Mouse (Mus musculus) heart, postnatal 36 days (tissue): ENCODE data around the gene Arl5c. TPM values are rescaled to one million over a fixed set of nuclear protein-coding genes. Genes with fewer than 3 reads are reported as not detected.
A peak's percentile ranks its signal among the peaks of the same experiment; 100 is the strongest.

Experiments used
- DNase-seq, 2 experiments: peaks; one replicate each; pipeline ENCODE4 v3.0.0; 2021 to 2022
- intact Hi-C: fragments of 180-260 bp; cut with DNase I; formaldehyde crosslinking; loops from one replicate; pipeline ENCODE4 v1.15.1; 2025
- total RNA-seq, 2 experiments: library from RNA; stranded (reverse); gene quantifications; 2 replicates each; pipeline ENCODE4 v1.2.3; 2021

The Arl5c gene
- under 1 TPM; 0.65 to 0.80 TPM for total RNA-seq

DNA sequence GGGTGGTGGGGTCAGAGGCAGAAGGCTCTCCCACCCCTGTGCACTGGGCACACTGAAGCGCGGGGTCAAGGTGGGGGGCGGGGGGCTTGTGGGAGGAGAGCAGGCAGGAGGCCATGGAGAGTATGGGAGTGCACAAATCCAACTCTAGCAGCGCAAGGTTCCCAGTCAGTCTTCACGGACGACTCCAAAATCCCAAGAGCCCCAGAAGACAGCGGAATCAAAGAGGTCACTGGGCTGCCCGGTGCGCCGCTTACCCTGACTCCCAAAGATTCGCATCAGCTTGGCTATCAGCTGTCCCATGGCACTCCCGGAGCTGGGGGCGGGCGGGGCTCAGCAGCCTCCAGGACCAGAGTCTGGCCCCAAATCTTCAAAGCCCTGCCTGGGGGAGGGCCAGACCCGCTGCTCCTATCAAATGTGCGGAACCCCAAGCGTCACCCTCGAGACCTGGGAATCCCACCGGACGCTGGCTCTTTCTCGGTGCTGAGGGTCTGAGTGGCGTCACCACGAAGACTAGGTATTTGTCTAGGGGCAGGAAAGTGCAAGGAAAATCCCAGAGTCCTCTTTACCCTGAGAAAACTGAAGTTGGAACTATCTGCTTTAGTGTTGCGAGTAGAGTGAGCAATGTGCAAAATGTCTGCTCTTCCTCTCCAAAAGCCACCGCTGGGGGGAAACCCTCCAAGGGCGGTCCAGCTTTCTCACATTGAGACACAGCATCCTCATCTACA lies at the start of gene Arl5c:
Gene Arl5c, minus strand, starts transcription at position 618 of the 725 bp plus-strand sequence.
- DNase-seq = peak; percentile 50 to 65
- intact Hi-C loops = no loop called here

DNA sequence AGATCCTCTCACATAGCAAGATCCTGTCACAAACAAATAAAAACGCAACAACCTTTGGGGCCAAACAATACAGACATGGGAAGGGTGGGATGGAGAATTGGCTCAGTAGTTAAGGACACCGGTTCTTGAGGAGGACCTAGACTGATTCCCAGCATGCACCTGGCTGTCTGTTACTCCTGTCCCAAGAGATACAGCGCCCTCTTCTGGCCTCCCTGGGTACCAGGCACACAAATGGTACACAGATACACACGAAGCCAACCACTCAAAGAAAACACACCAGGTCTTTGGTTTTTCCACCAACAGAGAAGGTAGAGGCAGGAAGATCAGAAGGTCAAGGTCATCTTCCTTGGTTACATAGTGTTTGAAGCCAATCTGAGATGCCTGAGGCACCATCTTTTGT lies 49.6 kb upstream of the Arl5c start:
- intact Hi-C loops = no loop called here
- DNase-seq = no peak

DNA sequence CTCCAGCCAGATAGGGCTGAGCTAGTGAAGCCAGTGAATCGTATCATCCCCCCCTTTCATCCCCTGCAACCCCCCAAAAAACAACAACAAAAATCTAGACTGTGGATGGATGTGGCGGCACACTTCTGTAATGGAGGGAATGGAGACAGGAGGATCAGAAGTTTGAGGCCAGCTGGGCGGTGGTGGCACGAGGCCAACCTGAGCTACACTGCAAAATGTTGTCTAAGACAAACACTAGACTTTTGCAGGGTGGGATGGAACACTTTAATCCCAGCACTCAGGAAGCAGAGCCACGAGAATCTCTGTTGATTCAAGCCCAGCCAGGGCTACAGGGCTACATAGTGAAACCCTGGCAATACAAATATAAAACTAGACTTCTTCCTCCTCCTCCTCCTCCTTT lies 48.1 kb upstream of the Arl5c start:
- no peak for DNase-seq
- intact Hi-C loops = no loop called here

DNA sequence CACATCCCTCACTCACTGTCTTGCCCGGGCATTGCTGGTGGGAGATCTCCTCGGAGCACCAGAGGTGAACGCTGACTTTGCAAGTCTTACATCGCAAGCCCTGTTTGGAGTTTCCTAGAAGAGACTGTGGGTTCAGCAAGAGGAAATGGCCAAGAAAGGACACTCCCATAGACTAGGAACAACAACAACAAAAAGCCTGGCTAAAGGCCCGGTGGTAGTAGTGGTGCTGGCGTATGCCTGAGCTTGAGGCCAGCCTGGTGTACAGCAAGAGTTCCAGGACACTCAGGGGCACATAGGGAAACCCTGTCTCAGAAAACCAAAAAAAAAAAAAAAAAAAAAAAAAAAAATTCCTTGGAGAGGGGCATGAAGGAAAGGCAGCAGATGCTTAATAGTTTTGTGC lies 46.8 kb upstream of the Arl5c start:
- intact Hi-C loops = no loop called here
- DNase-seq = no peak

DNA sequence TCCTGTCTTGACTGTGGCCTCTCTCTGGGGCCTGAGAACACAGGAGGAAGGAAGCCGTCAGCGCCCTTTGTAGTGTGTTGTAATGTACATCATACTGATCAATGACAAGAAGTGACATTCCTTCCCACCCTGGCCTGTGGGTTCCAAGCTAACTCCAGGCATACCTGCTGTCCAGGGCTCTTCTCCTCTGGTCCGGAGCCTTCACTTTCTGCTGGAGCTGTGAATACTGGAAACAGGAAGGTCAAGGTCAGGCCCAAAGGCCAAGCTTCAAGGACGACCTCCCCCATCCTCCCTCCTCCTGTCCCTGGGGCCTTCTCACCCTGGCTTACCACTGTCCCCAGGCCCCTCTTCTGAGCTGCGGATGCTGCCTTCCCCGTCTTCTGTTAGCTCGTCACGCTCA lies 45.0 kb upstream of the Arl5c start:
- intact Hi-C loops = no loop called here

DNA sequence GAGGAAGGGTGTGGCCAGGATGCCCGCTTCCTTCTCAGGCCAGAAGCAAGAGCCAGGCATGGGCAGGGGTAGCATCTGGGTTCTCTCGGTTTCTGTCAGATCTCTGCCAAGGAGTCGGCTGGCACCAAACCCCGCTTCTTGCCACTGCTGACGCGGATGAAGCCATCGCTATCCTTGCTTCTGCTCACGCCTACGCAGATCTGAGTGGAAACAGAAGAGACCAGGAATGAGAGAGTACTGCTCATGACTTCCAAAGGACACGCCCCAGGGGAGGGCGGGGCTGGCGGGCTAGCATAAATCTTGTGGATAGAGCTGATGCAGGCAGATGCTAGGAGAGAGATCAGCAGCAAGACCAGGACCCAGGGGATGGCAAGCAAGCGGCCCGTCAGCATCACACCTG lies 41.9 kb upstream of the Arl5c start:
- intact Hi-C loops = no loop called here

More for the DNA sequence above, 45.0 kb upstream of the Arl5c start:
- no peak for DNase-seq

DNA sequence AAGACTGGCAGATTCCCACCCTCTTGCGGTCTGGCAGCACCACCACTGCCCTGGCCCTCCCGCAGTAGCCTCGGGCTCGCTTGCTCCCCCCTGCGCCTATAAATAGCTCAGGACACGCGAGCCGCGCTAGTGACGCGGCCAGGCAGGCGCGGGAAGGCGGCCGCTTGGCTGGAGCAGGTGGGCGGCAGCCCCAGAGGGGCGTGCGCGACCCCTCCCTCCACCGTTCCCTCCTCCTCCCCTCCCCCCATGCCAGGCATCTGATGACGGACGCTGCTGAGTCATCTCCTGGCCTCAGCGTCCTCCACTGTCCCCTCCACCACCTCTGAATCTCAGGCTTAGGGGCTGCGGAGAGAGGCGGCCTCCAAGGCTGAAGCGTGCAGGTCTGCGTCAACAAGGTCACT lies 40.0 kb upstream of the Arl5c start:
- intact Hi-C loops = no loop called here
- peak in 1 of 2 experiments; percentile 27 for DNase-seq

More for the DNA sequence above, 41.9 kb upstream of the Arl5c start:
- DNase-seq = no peak

DNA sequence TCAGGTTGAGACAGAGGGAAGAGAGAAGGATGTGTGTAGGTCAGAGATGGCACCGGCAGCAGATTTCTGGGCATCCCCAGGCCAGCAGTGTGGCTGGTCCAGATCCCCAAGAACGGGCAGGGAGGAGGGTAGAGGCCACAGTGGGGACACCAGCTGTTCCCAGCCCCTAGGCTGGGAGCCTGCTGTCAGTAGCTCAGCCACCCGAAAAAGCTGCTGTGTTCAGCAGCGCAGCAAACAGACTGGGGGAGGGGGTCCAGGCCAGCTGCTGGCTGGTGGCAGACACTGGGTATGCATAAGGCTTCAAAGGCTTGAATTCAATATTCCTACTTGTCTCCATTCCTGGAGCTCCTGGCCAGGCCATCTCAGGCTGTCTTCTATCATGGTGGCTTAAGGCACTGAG lies 38.9 kb upstream of the Arl5c start:
- intact Hi-C loops = no loop called here
- DNase-seq = no peak

DNA sequence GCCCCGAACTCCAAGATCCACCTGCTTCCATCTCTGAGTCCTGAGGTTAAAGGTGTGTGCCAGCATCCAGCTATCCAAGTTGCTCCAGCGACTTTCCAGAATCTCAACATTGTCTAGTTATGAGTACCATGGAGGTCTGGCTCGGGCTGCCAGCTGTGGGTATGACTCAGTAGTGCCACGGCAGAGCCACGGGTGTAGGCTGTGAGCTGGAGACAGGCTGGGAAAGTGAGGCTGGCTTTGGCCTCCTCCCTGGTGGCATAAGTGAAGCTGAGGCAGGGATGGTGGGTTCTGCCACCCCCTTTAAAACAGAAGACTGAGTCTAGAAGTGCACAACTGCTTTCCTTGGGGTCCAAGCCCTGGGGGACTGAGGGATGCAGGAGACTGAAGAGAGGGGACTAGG lies 38.1 kb upstream of the Arl5c start:
- DNase-seq = no peak
- intact Hi-C loops = no loop called here

DNA sequence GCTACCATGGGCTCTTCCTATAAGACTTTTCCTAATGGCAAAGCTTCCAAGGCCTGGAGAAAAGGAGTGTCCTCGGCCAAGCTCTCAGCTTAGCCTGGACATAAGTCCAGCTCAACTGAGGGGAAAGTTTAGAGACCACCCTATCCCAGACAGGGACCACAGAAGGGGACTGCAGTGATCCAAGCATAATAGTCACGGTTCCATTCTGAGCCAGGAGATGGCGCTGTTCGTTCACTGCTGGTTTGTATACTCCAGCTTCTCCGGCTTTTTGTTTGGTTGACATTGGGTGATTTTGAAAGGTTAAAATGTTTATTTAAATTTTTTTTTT lies 35.4 kb upstream of the Arl5c start:
- intact Hi-C loops = loop anchor here (1.0 kb wide), 1 partner anchor 44 kb away; no protein-coding TSS in a partner anchor
- DNase-seq = peak; percentile 81 to 88

DNA sequence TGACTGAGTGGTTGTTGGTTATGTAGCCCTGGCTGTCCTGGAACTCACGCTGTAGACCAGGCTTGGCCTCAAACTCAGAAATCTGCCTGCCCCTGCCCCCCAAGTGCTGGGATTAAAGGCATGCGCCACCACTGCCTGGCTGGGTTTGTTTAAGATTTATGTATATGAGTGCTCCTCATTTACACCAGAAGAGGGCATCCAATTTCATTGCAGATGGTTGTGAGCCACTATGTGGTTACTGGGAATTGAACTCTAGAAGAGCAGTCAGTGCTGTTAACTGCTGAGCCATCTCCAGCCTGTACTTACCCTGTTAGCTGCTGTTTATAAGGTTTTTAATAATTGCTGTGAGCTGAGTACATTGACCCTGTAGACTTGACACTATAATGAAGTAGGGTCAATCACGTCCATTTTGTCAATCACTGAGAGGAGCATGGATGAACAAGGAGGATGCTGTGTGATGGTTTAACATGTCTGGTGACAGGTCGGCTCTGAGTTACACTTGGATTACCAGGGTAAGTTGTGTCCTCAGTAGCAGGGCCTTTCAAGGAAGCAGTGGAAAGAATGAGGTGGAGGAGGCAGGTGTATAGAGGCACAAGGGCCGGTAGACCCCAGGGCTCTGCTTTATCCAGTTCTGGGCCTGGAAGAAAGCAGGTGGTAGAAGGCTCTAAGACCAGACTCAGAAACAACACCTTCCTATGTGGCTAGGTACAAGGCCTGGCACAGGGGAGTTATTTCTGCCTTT lies 34.9 kb upstream of the Arl5c start:
- DNase-seq = no peak
- intact Hi-C loops = loop anchor here (1.0 kb wide), 1 partner anchor 44 kb away; no protein-coding TSS in a partner anchor

DNA sequence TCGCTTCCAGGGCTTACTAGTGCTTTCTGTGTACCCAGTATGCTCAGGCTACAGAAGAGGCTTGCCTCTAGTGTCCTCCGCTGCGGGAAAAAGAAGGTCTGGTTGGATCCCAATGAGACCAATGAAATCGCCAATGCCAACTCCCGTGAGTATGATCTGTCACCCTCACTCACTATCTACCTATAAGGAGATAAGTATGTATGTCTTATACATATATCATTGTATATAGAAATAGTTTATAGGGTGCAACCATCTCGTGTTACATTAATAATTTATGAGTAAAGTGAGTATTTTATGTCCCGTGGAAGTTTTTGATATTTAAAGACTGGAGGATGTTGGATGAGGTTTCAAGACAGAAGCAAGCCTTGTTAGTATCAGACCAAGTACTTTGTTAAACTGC lies 31.8 kb upstream of the Arl5c start:
- intact Hi-C loops = loop anchor here (2.0 to 5.0 kb wide), 2 partner anchors 121 to 175 kb away; partner anchors contain the start of gene Cdk12
- no peak for DNase-seq

DNA sequence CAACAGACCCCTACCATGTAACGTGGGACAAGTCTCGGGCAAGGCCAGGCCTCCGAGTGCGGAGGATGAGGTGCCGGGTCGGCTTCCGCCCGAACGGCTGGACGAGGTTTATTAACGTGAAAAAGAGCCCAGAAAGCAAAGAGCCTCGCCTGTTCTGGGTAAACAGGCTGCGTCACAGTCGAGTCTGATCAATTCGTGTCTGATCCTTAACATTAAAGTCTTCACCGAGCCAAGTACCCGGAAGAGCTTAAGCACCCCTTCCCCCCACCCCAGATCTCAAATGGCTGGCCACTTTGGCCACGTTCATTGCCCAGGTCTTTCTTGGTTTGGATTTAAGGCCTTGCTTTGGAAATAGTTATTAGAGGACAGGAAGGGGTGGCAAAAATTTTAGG lies 31.3 kb upstream of the Arl5c start:
- DNase-seq = no peak
- intact Hi-C loops = loop anchor here (2.0 to 5.0 kb wide), 2 partner anchors 122 to 175 kb away; partner anchors contain the start of gene Cdk12

DNA sequence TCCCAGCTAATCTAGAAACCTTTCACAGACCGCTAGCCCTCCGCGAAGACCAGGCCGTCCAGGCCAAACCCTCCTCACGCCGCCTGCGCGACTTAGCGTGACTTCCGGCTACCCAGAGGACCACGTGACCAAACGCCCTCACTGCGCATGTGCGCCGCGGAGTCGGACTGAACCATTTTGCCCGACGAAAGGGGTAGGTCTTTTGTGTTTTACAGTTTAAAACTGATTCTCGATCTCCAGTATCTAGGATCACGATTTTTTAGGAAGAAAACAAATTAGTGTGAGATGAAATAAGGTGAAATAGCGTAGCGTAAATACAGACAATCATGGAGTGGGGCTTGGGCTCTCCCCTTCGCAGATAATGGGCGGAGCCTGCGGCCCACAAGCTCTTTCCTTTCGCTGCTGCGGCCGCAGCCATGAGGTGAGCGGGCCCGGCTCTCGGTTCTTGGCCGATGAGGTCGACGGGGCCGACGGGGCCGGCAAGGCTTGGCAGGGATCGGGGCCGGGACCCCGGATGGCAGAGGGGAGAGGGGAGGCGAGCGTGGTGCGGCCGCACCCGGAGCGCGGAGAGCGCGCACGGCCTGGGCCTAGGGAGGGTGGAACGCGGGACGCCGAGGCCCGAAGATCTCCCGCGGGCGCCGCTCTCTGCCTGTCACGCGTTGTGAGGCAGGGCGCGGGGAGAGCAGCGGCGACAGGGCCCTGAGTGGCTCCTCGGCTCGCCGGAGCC lies 30.8 kb upstream of the Arl5c start, which contains the start of gene Rpl19:
Gene Rpl19, plus strand, starts transcription at position 141 of the 727 bp plus-strand sequence.
- DNase-seq = peak; percentile 93 to 94
- intact Hi-C loops = loop anchor here (2.0 to 5.0 kb wide), 2 partner anchors 122 to 176 kb away; partner anchors contain the start of gene Cdk12

DNA sequence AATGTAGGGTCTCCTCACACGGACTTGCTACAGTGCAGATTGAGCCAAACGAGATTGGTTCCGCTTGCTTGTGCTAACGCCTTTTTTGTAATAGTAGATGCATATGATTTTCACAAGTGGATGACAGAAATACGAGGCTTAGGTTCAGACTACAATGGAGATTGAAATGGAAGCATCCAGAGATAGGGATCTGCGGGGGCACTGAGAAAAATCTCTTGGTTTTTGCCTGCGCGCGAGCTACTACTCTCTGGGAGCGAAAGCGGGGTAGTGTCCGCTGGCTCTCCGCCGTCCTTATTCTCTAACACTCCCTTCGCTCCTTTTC lies 30.2 kb upstream of the Arl5c start:
- intact Hi-C loops = loop anchor here (2.0 to 5.0 kb wide), 2 partner anchors 123 to 176 kb away; partner anchors contain the start of gene Cdk12
- DNase-seq = no peak

DNA sequence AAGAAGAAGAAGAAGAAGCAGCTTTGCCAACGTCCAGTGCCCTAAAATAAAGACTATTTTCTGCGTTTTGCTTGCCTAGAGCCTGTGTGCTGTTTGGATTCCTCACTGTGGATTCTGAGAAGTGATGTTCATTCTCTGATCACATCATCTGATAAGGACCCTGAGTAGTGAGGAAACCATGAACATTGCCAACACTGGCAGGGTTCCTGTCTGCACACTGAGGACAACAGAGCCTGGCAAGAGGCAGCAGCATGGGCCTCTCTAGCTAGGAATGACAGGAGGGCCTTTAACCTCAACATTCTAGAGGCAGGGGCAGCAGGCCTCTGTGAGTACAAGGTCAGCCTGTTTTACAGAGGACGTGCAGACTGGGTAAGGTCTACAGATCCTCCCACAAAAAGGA lies 28.5 kb upstream of the Arl5c start:
- no peak for DNase-seq
- intact Hi-C loops = no loop called here

DNA sequence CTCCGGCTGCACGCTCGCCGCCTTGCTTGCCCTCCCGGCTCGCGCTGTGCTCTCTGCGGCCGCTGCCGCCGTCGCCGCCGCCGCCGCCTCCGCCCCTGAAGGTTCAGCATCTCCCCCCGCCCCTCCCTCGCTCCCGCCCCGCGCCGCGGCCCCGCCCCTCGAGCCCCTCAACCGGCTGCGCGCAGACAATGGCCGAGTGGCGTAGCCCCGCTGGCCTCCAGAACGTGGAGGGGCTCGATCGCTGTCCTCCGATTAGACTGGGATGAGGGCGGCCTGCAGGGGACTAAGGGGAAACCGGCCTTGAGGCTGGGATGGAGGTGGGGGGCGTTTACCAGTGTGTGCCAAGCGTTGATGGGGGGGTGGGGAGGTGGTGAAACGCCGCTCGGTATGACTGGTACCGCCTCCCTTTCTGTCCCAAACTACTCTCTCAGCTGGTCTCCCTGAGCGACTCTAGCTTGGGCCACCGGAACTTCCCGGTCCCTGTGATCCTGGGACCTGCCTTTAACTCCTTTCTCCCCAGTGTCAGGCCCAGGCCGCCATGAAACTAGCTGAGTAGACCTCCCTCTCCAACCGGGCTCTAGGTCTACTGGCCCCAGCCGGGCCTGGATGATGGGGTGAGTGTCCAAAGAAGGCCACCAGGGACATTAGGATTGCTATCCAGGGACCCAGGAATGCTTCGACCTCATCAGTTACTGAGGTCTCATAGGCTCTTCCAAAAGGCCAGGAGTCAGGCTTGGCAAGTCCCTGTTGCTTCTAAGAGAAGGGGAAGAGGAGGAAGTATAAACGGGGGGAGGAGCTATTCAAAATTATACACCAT lies 26.8 kb upstream of the Arl5c start, which contains the start of gene Cacnb1:
Gene Cacnb1, minus strand, starts transcription at position 480 of the 817 bp plus-strand sequence.
- intact Hi-C loops = loop anchor here (2.0 kb wide), 1 partner anchor 34 kb away; no protein-coding TSS in a partner anchor

DNA sequence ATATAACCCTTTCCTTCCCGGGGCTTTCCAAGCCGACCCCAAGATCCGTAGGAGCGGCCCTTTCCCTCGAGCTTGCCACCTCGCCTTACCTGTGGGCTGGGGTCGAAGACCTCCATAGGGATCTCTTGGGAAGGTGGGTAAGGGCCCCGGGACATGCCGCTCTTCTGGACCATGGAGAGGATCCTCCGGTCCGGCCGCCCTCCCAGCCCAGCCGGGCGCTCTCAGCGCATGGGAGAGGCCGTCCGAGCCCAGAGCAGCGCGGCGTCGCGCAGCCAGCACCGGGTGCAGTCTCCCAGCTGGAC lies 26.2 kb upstream of the Arl5c start:
- DNase-seq = no peak
- intact Hi-C loops = loop anchor here (2.0 kb wide), 1 partner anchor 33 kb away; no protein-coding TSS in a partner anchor

More for the DNA sequence above, 26.8 kb upstream of the Arl5c start, which contains the start of gene Cacnb1:
- peak; percentile 67 to 77 for DNase-seq

DNA sequence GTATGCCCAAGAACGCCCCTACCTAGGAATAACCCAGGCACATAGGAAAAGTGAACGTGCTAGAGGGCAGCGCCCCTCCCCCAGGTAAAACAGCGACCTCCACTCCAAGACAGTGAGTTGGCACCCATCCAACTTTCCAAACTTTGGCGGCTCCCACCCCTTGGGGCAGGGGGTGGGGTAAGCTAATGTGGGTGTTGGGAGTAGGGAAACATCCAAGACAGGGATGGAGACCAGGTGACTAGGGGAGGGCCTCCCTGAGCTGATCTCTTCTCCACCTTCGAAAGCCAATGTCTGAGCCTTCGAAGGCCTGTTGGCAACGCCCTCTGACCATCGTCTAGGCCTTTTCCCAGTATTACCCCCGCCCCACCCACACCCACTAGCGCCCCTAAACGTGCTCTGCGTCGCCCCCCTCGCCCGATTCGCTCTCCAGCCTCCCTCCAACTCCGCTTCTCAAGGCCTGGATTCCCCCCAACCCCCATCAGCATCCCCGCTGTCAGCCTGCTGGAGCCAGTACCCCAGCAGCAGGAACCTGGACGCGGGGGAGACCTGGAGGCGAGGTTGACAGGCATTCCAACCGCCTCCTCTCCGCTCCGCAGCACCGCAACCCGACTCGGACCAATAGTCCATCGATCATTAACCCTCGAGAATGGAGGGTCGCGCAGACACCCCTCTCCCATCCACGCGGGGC lies 25.7 kb upstream of the Arl5c start:
- intact Hi-C loops = loop anchor here (2.0 kb wide), 1 partner anchor 33 kb away; no protein-coding TSS in a partner anchor
- no peak for DNase-seq

DNA sequence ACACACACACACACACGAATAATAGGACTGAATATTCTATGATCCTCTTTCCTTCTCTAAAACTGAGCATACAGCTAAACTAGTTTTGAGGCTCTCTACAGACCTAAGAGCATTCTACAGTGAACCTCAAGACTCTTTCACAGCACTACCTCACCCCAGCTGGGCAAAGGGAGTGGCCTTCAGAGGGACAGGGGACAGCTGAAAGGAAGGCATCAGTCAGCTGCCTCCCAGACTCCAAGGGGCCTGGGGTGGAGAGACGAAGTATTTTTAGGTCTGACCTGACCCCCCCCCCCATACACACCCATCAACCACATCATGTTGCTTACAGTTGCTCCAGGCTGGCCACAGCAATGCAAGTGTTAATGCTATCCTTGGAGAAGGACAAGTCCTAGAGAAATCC lies 25.1 kb upstream of the Arl5c start:
- intact Hi-C loops = no loop called here

More for the DNA sequence above, 25.1 kb upstream of the Arl5c start:
- no peak for DNase-seq
